Mouse (Mus musculus) forebrain, embryonic 10.5 days (tissue): Measurements from ENCODE around the gene Klk1b24. TPM values are rescaled to one million over a fixed set of nuclear protein-coding genes. Genes with fewer than 3 reads are reported as not detected.
"Not testable (repeated sequence)": the region's sequence is repeated elsewhere in the genome, so short reads cannot be mapped to it uniquely, and the experiment has no call there.

Experiments
- DNase-seq: peaks from one replicate; pipeline ENCODE4 v3.0.0-alpha.2; 2017; ENCODE audit warnings: low spot score; ENCODE audit errors: extremely low spot score
- H3K27ac ChIP-seq: fragments of 300-500 bp; sonication (generic); 2 replicates; pipeline ENCODE4 v1.5.1; 2016; ENCODE audit warnings: mild to moderate bottlenecking
- H3K27me3 ChIP-seq: fragments of 300-500 bp; sonication (generic); 2 replicates; pipeline ENCODE4 v1.6.1; 2016; ENCODE audit warnings: mild to moderate bottlenecking; ENCODE audit not compliant: poor library complexity, severe bottlenecking
- H3K36me3 ChIP-seq: fragments of 300-500 bp; sonication (generic); replicated peaks from 2 replicates; pipeline ENCODE4 v1.6.1; 2016; ENCODE audit warnings: mild to moderate bottlenecking, moderate library complexity
- H3K4me1 ChIP-seq: fragments of 300-500 bp; sonication (generic); 2 replicates; pipeline ENCODE4 v1.6.1; 2016
- H3K4me3 ChIP-seq: fragments of 300-500 bp; sonication (generic); 2 replicates; pipeline ENCODE4 v1.5.1; 2016; ENCODE audit warnings: mild to moderate bottlenecking, moderate library complexity
- H3K9me3 ChIP-seq: fragments of 300-500 bp; sonication (generic); 2 replicates; pipeline ENCODE4 v1.6.1; 2016; ENCODE audit warnings: mild to moderate bottlenecking, moderate library complexity
- WGBS: fragments of 180-500 bp; shearing (Covaris S2); methylation state at CpG from one replicate; pipeline ENCODE4 v1.1.7; 2016; 5-methylcytosine and 5-hydroxymethylcytosine counted together
- polyA plus RNA-seq: library from polyadenylated mRNA; unstranded; fragments of >200 nt; fragmentation: Nextera tagmentation; extraction: Ambion mirVana; gene quantifications from 2 replicates; pipeline ENCODE4 v1.2.1, GENCODE M21; 2016

Klk1b24 gene
- not detected in 2 replicates for polyA plus RNA-seq

GRCm38 (mm10) chr7:44187936-44188335, at the start of gene Klk1b24:
Gene Klk1b24, plus strand, starts transcription at chr7:44188236.
- not testable (repeated sequence) for H3K36me3 ChIP-seq, H3K9me3 ChIP-seq, H3K27ac ChIP-seq, H3K27me3 ChIP-seq, DNase-seq, H3K4me1 ChIP-seq, H3K4me3 ChIP-seq

GRCm38 (mm10) chr7:44179299-44180045, 8.6 kb upstream of the Klk1b24 start:
- no peak for DNase-seq
- no peak overlapping the region for H3K4me3 ChIP-seq
- WGBS = 73% methylated on average over 9 of the region's 9 CpGs
- no peaks in the 10 kb centered on the region for H3K27me3 ChIP-seq
- H3K4me1 ChIP-seq = 0 out of 2 replicates have a peak, but pooled peaks cover 3% of the 10 kb centered on the region
- no peak overlapping the region for H3K27ac ChIP-seq
- H3K36me3 ChIP-seq = no peaks in the 10 kb centered on the region
- no peaks in the 10 kb centered on the region for H3K9me3 ChIP-seq

DNA sequence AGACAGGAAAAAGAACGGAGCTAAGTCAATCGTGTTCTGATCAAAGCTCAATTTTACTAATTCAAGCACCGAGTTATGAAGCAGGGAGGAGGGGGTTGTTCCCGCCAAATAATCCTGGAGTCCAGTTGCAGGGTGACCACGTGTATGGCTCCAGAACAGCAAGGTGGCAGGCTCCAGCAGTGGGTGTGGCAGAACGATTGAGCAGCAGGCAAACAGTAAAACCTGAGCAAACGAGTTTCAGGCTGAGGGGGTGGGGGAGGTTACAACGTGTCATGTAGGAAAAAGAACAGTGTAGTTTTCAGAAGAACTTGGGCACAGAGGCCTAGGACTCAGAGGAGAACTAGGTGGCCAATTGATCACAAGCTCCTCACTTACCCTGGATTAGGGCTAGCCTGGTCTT, 1.5 kb upstream of the Klk1b24 start:
- DNase-seq = not testable (repeated sequence)

GRCm38 (mm10) chr7:44193466-44193865, 5.4 kb downstream of the Klk1b24 start:
- not testable (repeated sequence) for H3K36me3 ChIP-seq, H3K4me1 ChIP-seq, H3K4me3 ChIP-seq, H3K27me3 ChIP-seq, H3K9me3 ChIP-seq, DNase-seq, H3K27ac ChIP-seq
- WGBS = 88% methylated on average over 1 of the region's 1 CpGs

More for the DNA sequence above, 1.5 kb upstream of the Klk1b24 start:
- H3K4me1 ChIP-seq, H3K27ac ChIP-seq, H3K9me3 ChIP-seq, H3K36me3 ChIP-seq, H3K4me3 ChIP-seq, H3K27me3 ChIP-seq: not testable (repeated sequence)
- WGBS = 77% methylated on average over 8 of the region's 8 CpGs

GRCm38 (mm10) chr7:44197891-44198290, 9.9 kb downstream of the Klk1b24 start, which contains the start of gene Klk1b3:
Gene Klk1b3, plus strand, starts transcription at chr7:44198191.
- Histone ChIP-seq H3K4me3 (no peak within 1 kb of the TSS), H3K27ac (no peak within 1 kb of the TSS), H3K9me3 (no peaks in the 10 kb centered on the region), H3K36me3 (no peaks in the 10 kb centered on the region), H3K4me1 (no peaks in the 10 kb centered on the region), H3K27me3 (no peaks in the 10 kb centered on the region)
- no peak for DNase-seq
- 77% methylated on average over 3 of the region's 3 CpGs for WGBS

- not testable (repeated sequence) for H3K27ac ChIP-seq, DNase-seq, H3K4me1 ChIP-seq, H3K4me3 ChIP-seq, H3K27me3 ChIP-seq, H3K36me3 ChIP-seq, H3K9me3 ChIP-seq
- 73% methylated on average over 3 of the region's 3 CpGs for WGBS
Observed at GRCm38 (mm10) chr7:44207135-44207534, 19.1 kb downstream of the Klk1b24 start, which contains the start of gene Klk1b4. Gene Klk1b4, plus strand, starts transcription at chr7:44207435.

DNA sequence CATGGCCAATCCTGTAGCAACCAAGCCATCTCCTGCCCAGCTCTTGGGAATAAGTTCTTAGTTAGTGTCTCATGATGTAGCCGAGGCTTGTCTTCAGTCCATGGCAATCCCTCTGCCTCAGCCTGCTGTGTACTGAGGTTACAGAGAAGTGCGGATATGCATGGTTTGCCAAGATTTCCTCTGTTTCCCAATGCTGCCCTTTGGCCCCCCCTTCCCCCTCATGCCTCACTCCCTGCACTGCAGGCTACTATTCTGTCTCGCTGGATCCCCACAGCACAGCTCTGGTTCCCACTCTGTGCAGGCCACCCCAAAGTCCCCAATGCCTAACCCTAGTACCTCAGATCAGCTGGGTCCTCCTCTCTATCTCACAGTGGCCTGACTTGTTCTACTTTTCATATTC, 20.3 kb downstream of the Klk1b24 start:
- H3K27ac ChIP-seq = no peak overlapping the region
- WGBS = 81% methylated on average over 3 of the region's 3 CpGs
- DNase-seq = no peak
- H3K27me3 ChIP-seq = no peaks in the 10 kb centered on the region
- no peaks in the 10 kb centered on the region for H3K36me3 ChIP-seq
- no peaks in the 10 kb centered on the region for H3K4me1 ChIP-seq
- no peaks in the 10 kb centered on the region for H3K9me3 ChIP-seq
- H3K4me3 ChIP-seq = no peak overlapping the region

DNA sequence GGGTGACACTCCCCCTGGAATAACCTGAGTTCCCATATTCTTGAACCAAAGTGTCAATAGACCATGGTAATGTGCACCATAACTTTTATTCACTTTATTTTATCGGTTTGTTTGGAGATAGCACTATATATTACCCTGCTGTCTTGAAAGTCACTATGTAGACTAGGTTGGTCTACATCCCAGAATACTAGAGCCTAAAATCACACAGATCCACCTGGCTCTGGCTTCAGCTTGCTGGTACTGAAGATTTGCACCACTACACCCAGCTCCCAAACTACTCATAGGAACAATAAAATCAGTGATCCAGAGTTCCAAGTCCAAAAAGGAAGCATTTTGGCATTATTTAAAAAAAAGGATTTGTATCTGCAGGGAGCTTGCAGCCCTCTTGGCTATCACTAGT, 27.6 kb downstream of the Klk1b24 start, which contains the start of gene Klk1b5:
Gene Klk1b5, plus strand, starts transcription at position 301 of the 400 bp plus-strand sequence.
- no peaks in the 10 kb centered on the region for H3K9me3 ChIP-seq
- no peak for DNase-seq

DNA sequence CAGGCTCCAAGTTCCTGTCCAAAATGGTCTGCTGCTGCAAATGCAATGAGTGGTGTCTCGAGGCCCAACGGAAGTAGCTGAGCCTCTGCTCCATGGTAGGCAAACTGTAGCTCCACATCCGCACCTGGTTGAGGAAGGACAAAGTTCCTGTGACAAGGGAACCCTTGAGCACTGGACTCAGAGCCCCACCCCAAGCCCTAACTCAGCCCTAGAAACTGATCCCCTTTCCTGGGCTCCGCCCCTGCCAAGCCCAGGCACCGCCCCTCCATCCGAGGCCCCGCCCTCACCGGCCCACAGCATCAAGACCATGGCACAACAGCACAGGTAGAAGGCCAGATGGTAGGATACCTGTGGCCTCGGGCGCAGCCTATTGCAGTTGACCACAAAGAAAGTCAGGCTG, 33.6 kb downstream of the Klk1b24 start:
- DNase-seq = not testable (repeated sequence)
- 80% methylated on average over 10 of the region's 10 CpGs for WGBS

More for the DNA sequence above, 27.6 kb downstream of the Klk1b24 start, which contains the start of gene Klk1b5:
- Histone ChIP-seq H3K4me1 (no peaks in the 10 kb centered on the region), H3K36me3 (no peaks in the 10 kb centered on the region), H3K27me3 (no peaks in the 10 kb centered on the region), H3K27ac (no peak within 1 kb of the TSS), H3K4me3 (no peak within 1 kb of the TSS)
- 81% methylated on average over 1 of the region's 1 CpGs for whole genome bisulfite sequencing

DNA sequence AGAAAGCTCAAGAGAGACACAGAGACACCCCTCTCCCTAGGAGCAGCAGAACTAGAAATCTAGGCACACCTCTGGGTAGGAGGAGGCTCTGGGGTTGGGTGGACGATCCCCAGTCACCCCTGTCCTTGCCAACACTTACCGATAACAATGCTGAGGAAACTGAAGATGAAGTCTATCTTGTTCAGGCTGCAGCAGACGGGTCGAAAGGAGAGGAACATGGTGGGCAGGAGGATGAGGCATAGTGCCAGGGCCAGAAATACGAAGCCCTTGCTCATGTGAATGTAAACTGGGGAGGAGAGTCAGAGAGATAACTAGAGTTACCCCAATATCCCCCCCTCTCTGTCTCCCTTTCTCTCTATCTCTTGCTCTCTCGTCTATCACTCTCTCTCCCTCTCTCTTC, 34.3 kb downstream of the Klk1b24 start:
- not testable (repeated sequence) for H3K27me3 ChIP-seq, H3K4me3 ChIP-seq, H3K36me3 ChIP-seq, H3K4me1 ChIP-seq, DNase-seq, H3K27ac ChIP-seq, H3K9me3 ChIP-seq
- 83% methylated on average over 6 of the region's 6 CpGs for WGBS

More for the DNA sequence above, 33.6 kb downstream of the Klk1b24 start:
- not testable (repeated sequence) for H3K36me3 ChIP-seq, H3K27me3 ChIP-seq, H3K4me1 ChIP-seq, H3K9me3 ChIP-seq, H3K4me3 ChIP-seq, H3K27ac ChIP-seq

GRCm38 (mm10) chr7:44225076-44225475, 37.0 kb downstream of the Klk1b24 start, which contains the start of gene Klk1:
Gene Klk1, plus strand, starts transcription at chr7:44225360.
- Histone ChIP-seq H3K36me3 (no peaks in the 10 kb centered on the region), H3K27me3 (no peaks in the 10 kb centered on the region), H3K9me3 (no peaks in the 10 kb centered on the region), H3K4me1 (no peaks in the 10 kb centered on the region), H3K27ac (no peak within 1 kb of the TSS), H3K4me3 (no peak within 1 kb of the TSS)
- no peak for DNase-seq
- 42% methylated on average over 1 of the region's 1 CpGs for whole genome bisulfite sequencing

DNA sequence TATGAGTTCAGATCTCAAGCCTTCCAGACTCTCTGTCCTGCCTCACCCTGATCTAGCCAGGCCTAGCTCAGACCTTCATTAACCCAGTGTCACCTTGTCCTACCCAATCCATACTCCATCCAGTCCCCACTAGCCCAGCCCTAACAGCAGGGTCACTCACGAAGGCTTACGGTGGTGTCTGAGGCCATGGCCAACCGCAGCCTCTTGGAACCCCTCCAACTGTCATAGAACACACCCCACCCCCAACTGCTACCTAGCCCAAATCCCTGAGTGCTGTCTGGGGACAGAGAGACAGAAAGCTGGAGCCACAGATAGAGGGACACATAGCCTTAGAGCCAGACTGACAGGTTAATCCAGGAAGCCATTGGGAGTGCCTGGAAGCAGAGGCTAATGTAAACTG, 47.9 kb downstream of the Klk1b24 start, which contains the start of gene Gm36864:
Gene Gm36864, plus strand, starts transcription at position 269 of the 400 bp plus-strand sequence.
- Histone ChIP-seq H3K4me3 (no peak within 1 kb of the TSS), H3K36me3 (no peaks in the 10 kb centered on the region), H3K9me3 (no peaks in the 10 kb centered on the region), H3K27me3 (no peaks in the 10 kb centered on the region), H3K27ac (no peak within 1 kb of the TSS), H3K4me1 (no peaks in the 10 kb centered on the region)
- 84% methylated on average over 3 of the region's 3 CpGs for WGBS
- no peak for DNase-seq

DNA sequence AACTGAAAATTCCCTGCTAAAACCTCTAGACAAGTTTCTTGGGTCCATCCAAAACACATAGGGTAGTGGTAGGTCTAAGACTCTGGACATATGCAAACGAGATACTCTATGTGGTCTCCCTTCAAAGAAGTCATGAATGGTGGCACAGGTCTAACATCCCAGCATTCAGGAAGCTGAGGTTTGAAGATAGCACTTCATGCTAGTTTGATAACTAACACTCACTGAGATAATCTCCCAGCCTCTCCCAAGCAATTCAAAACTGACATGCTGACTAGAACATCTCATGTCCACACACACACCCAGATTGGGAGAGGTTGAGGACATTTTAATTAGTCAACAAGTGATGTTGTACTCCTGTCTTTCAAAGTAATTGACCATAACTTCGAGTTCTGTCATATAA, 51.9 kb downstream of the Klk1b24 start:
- no peak for DNase-seq
- H3K4me1 ChIP-seq = no peaks in the 10 kb centered on the region
- no peaks in the 10 kb centered on the region for H3K27me3 ChIP-seq
- H3K27ac ChIP-seq = no peak overlapping the region
- no peak overlapping the region for H3K4me3 ChIP-seq
- H3K36me3 ChIP-seq = no peaks in the 10 kb centered on the region
- WGBS = 65% methylated on average over 2 of the region's 2 CpGs
- H3K9me3 ChIP-seq = no peaks in the 10 kb centered on the region
